Mouse (Mus musculus) myocyte (in vitro differentiated cells): ENCODE measurements around the gene Itga5.
A peak's percentile ranks its signal among the peaks of the same experiment; 100 is the strongest.

Experiments
- CEBPB ChIP-seq: IDR thresholded peaks from 2 replicates; pipeline ENCODE4 v1.6.1; 2011; ENCODE audit warnings: mild to moderate bottlenecking, moderate library complexity; ENCODE audit not compliant: poor library complexity, insufficient read depth, severe bottlenecking
- E2F4 ChIP-seq: IDR thresholded peaks from one replicate; pipeline ENCODE4 v1.6.1; 2011; ENCODE audit warnings: mild to moderate bottlenecking, control low read depth, moderate library complexity; ENCODE audit not compliant: insufficient read depth
- MAX ChIP-seq: IDR thresholded peaks from one replicate; pipeline ENCODE4 v1.6.1; 2011; ENCODE audit warnings: low read depth, mild to moderate bottlenecking, control low read depth
- POLR2A ChIP-seq: IDR thresholded peaks from one replicate; pipeline ENCODE4 v1.6.1; 2011; ENCODE audit warnings: low read depth, mild to moderate bottlenecking, control low read depth, moderate library complexity; ENCODE audit not compliant: insufficient read length
- REST ChIP-seq: IDR thresholded peaks from one replicate; pipeline ENCODE4 v1.6.1; 2011; ENCODE audit warnings: mild to moderate bottlenecking, control low read depth, moderate library complexity; ENCODE audit not compliant: insufficient read depth, insufficient read length
- TCF12 ChIP-seq: IDR thresholded peaks from one replicate; pipeline ENCODE4 v1.6.1; 2011; ENCODE audit warnings: mild to moderate bottlenecking, control low read depth; ENCODE audit not compliant: poor library complexity, insufficient read depth, severe bottlenecking

DNA sequence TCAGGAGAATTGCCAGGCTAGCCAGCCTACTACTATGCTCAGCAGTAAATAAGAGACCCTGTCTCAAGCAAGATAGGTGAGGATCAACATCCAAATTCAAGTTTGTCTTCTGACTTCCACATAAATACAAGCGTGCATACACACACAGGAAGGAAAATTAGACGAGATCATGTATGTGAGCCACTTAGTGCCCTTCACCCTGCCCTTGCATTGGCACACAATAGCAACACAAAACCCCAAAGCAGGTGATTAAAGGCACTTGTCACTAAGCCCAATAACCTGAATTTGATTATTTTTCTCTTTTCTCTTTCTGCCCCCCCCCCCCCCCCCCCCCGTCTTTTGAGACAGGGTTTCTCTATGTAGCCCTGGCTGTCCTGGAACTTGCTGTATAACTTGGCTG, 23.6 kb downstream of the Itga5 start:
- no peak for TF ChIP-seq CEBPB
- no peak for TF ChIP-seq MAX
- TF ChIP-seq TCF12: no peak
- TF ChIP-seq POLR2A: peak; percentile 22
- TF ChIP-seq E2F4: no peak
- TF ChIP-seq REST: no peak
